Mouse (Mus musculus): ENCODE measurements at regions not wholly inside any gene's neighbourhood (a gene's known extent, or its start where the extent isn't known, plus 50 kb on each side); places are given as distances from the start of the nearest gene placed in this dataset.

GRCm38 (mm10) chr16:30664433-30664832, 64.9 kb downstream of the Fam43a start:
- TF ChIP-seq EP300 (IDR thresholded peaks at IDR 0.05; ENCODE audit: low read depth) = no peak
- TF ChIP-seq CTCF (IDR thresholded peaks at IDR 0.05; ENCODE audit: low read depth) = no peak

Data from liver, postnatal 0 days (tissue).